Mouse (Mus musculus): Measurements from ENCODE around the gene Gpd1l. TPM values are rescaled to one million over a fixed set of nuclear protein-coding genes. Genes with fewer than 3 reads are reported as not detected.

Gene Gpd1l
- 15.3 and 16.7 TPM in 2 replicates for polyA plus RNA-seq (2015; fragmentation: Nextera tagmentation; extraction: Ambion mirVana)

DNA sequence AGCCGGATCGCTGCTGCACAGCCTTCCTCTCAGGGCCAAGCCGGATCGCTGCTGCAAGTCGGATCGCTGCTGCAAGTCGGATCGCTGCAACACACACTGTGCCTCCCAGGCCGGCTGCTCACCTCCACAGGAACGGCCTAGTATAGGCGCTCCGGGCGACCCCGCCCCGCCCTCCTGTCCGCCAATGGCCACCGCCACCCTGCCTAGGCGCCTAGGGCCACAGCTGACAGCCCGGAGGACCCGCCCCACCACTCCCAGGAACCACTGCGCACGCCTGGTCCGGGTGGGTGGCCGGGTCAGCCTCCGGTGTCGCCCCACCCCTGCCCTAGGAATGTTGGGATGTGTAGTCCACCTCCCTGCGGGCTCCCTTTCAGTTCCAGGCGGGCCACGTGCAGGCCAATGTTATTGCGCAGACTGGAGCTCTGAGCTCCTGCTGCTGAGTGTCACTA lies at the start of gene Gpd1l:
Gene Gpd1l (minus strand): TSS at position 265 of the 449 bp plus-strand sequence.

DNA sequence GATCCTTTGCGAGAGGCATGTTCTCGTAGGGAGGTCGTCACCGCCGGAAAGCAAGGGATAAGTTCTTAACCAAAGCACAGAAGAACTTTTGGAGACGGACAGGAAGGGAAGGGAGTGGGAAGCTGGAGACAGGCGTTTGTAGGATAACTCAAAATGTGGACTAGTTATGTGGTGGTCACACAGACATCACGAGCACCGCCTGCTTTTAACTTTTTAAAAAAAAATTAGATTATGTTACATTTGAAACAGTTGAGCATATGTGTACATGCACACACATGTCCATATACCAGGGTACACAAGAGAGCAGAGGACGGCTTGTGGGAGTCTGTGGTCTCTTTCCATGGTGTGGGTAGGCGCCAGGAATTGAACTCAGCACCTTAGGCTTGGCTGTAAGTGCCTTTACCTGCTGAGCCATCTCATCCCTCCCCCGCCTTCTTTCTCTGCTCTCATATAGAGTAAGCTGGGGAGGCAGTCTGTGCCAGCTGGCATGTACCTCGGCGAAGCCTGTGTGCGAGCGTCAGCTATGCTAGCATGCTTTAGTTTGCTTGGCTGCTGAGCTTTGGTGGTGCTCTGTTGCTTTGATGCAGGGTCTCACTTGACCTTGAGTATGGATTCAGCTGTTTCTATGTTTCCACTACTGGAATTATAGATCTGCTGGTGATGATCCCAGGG lies 49.0 kb upstream of the Gpd1l start, which contains the start of gene Rps27rt:
Gene Rps27rt (minus strand): TSS at position 51 of the 672 bp plus-strand sequence.

DNA sequence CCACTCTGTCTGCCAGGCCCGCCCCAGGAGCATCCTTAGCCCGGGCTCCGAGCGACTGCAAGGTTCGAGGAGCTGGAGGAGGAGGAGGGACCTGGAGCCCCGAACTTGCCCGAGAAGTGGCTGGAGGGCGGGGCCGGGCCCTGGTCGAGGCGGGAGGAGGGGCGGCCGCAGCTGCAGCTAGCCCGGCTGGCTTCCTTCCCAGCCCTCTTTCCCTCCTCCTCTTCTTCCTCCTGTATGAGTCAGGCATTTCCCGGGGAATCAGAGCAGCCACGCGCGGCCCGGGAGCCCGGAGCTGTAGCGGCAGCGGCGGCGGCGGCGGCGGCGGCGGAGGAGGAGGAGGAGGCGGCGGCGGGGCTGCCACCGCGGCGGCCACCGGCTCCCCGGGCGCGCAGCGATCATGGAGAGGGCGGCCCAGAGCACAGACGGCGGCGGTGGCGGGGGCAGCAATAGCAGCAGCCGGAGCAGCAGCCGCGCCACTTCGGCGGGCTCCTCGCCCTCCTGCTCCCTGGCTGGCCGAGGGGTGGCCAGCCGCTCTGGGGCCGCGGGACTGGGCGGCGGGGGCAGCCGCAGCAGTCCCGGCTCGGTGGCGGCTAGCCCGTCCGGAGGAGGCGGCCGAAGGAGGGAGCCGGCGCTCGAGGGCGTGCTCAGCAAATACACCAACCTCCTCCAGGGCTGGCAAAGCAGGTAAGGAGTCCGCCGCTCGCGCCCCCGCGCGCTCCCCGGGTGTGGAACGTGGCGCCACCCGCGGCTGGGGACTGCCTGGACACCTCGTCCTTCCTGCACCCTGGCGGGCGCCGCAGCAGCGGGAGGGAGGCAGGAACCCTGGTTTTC lies 44.7 kb upstream of the Gpd1l start, which contains the start of gene Osbpl10:
Gene Osbpl10 (plus strand): TSS at position 289 of the 831 bp plus-strand sequence.

Other genes with a start within 250 kb of the Gpd1l start
- 60.0 and 60.2 TPM in 2 replicates for gene Dync1li1, start 245.2 kb downstream of the Gpd1l start, polyA plus RNA-seq (2015; fragmentation: Nextera tagmentation; extraction: Ambion mirVana)
- gene Cmtm6, start 202.9 kb downstream of the Gpd1l start, polyA plus RNA-seq (2015; fragmentation: Nextera tagmentation; extraction: Ambion mirVana), result 21.2 and 23.1 TPM in 2 replicates
- 60.7 and 73.0 TPM in 2 replicates for gene Cmtm7, start 152.1 kb downstream of the Gpd1l start, polyA plus RNA-seq (2015; fragmentation: Nextera tagmentation; extraction: Ambion mirVana)
- 10.2 TPM in 2 replicates for gene Cmtm8, start 89.8 kb downstream of the Gpd1l start, polyA plus RNA-seq (2015; fragmentation: Nextera tagmentation; extraction: Ambion mirVana)
- 0.69 and 1.3 TPM in 2 replicates for gene Osbpl10, start 44.6 kb upstream of the Gpd1l start, polyA plus RNA-seq (2015; fragmentation: Nextera tagmentation; extraction: Ambion mirVana)
- 378 and 390 TPM in 2 replicates for gene Rps27rt, start 48.8 kb upstream of the Gpd1l start, polyA plus RNA-seq (2015; fragmentation: Nextera tagmentation; extraction: Ambion mirVana)

Data from skeletal muscle tissue, postnatal 0 days (tissue).